Mouse (Mus musculus) ES-Bruce4 (cell line): Measurements from ENCODE around the gene Wwc1. TPM values are rescaled to one million over a fixed set of nuclear protein-coding genes. Genes with fewer than 3 reads are reported as not detected.

Source experiments
- H3K27ac ChIP-seq: 2 replicates; pipeline ENCODE4 v1.5.1; 2012; ENCODE audit warnings: low read length, inconsistent platforms; ENCODE audit not compliant: insufficient read depth
- H3K27me3 ChIP-seq: 2 replicates; pipeline ENCODE4 v1.6.1; 2012; ENCODE audit warnings: mild to moderate bottlenecking, low read length, inconsistent platforms; ENCODE audit not compliant: control insufficient read depth, poor library complexity, insufficient read depth, severe bottlenecking
- H3K36me3 ChIP-seq: 2 replicates; pipeline ENCODE4 v1.6.1; 2012; ENCODE audit warnings: inconsistent platforms, mild to moderate bottlenecking, low read length, moderate library complexity; ENCODE audit not compliant: control insufficient read depth, poor library complexity, insufficient read depth, severe bottlenecking
- H3K4me1 ChIP-seq: one replicate; pipeline ENCODE4 v1.8.1; 2011; ENCODE audit warnings: low read length; ENCODE audit not compliant: control insufficient read depth, insufficient read depth
- H3K4me3 ChIP-seq: 2 replicates; pipeline ENCODE4 v1.5.1; 2011; ENCODE audit warnings: low read depth, mild to moderate bottlenecking, low read length
- H3K9ac ChIP-seq: 2 replicates; pipeline ENCODE4 v1.6.1; 2012; ENCODE audit warnings: low read depth, mild to moderate bottlenecking, inconsistent platforms; ENCODE audit not compliant: poor library complexity, severe bottlenecking
- H3K9me3 ChIP-seq: replicated peaks from 2 replicates; pipeline ENCODE4 v1.6.1; 2012; ENCODE audit warnings: mild to moderate bottlenecking, low read length, inconsistent platforms; ENCODE audit not compliant: control insufficient read depth, poor library complexity, insufficient read depth, severe bottlenecking
- CTCF ChIP-seq: IDR thresholded peaks from one replicate; pipeline ENCODE4 v1.8.1; 2011; ENCODE audit warnings: low read depth, low read length
- EP300 ChIP-seq: IDR thresholded peaks from 2 replicates; pipeline ENCODE4 v1.6.1; 2011; ENCODE audit warnings: low read depth, low read length; ENCODE audit not compliant: insufficient read depth
- POLR2A ChIP-seq: IDR thresholded peaks from one replicate; pipeline ENCODE4 v1.8.1; 2011; ENCODE audit warnings: low read length; ENCODE audit not compliant: insufficient read depth
- polyA plus RNA-seq: library from polyadenylated mRNA; stranded (reverse); fragments of >200 nt; gene quantifications from 2 replicates; pipeline ENCODE4 v1.2.4, GENCODE M21; 2011; ENCODE audit warnings: low read depth; ENCODE audit not compliant: missing spikeins, insufficient read depth, insufficient read length

Gene Wwc1
- polyA plus RNA-seq, 1 experiment = 48.4 TPM

GRCm38 (mm10) chr11:35873624-35874244 is 106.6 kb downstream of the Wwc1 start:
- H3K4me1 ChIP-seq = no peaks in the 10 kb centered on the region

GRCm38 (mm10) chr11:35870961-35871360 is 109.4 kb downstream of the Wwc1 start:
- Histone ChIP-seq H3K4me3 (no peak overlapping the region), H3K27ac (no peak overlapping the region), H3K36me3 (peaks cover 16% of the 10 kb centered on the region), H3K4me1 (no peaks in the 10 kb centered on the region), H3K9ac (no peak overlapping the region), H3K9me3 (no peaks in the 10 kb centered on the region), H3K27me3 (no peaks in the 10 kb centered on the region)
- TF ChIP-seq POLR2A (no peak), EP300 (no peak), CTCF (no peak)

More at GRCm38 (mm10) chr11:35873624-35874244, 106.6 kb downstream of the Wwc1 start:
- Histone ChIP-seq H3K4me3 (no peak overlapping the region), H3K36me3 (peaks cover 9% of the 10 kb centered on the region; the same call in 1 of the 2 replicates), H3K9ac (no peak overlapping the region), H3K27me3 (no peaks in the 10 kb centered on the region), H3K27ac (no peak overlapping the region), H3K9me3 (no peaks in the 10 kb centered on the region)
- TF ChIP-seq CTCF (no peak), EP300 (no peak), POLR2A (no peak)

- TF ChIP-seq EP300 (no peak), POLR2A (no peak), CTCF (no peak)
- H3K9me3 ChIP-seq = no peaks in the 10 kb centered on the region
- H3K27me3 ChIP-seq = no peaks in the 10 kb centered on the region
- H3K9ac ChIP-seq = no peak overlapping the region
- H3K4me3 ChIP-seq = no peak overlapping the region
- H3K36me3 ChIP-seq = peaks cover 17% of the 10 kb centered on the region
- H3K27ac ChIP-seq = no peak overlapping the region
- H3K4me1 ChIP-seq = no peaks in the 10 kb centered on the region
Measured at GRCm38 (mm10) chr11:35866140-35866539, 114.2 kb downstream of the Wwc1 start.

GRCm38 (mm10) chr11:35864981-35865604 is 115.2 kb downstream of the Wwc1 start:
- no peaks in the 10 kb centered on the region for H3K9me3 ChIP-seq
- no peak overlapping the region for H3K9ac ChIP-seq
- no peaks in the 10 kb centered on the region for H3K4me1 ChIP-seq
- H3K4me3 ChIP-seq = no peak overlapping the region
- H3K27me3 ChIP-seq = no peaks in the 10 kb centered on the region
- no peak for TF ChIP-seq POLR2A
- TF ChIP-seq CTCF = no peak
- TF ChIP-seq EP300 = no peak
- peaks cover 17% of the 10 kb centered on the region for H3K36me3 ChIP-seq
- no peak overlapping the region for H3K27ac ChIP-seq

GRCm38 (mm10) chr11:35863653-35864052 is 116.7 kb downstream of the Wwc1 start:
- peaks cover 15% of the 10 kb centered on the region for H3K36me3 ChIP-seq

More at GRCm38 (mm10) chr11:35863653-35864052, 116.7 kb downstream of the Wwc1 start:
- Histone ChIP-seq H3K4me3 (no peak overlapping the region), H3K9ac (no peak overlapping the region), H3K4me1 (no peaks in the 10 kb centered on the region), H3K9me3 (no peaks in the 10 kb centered on the region), H3K27ac (no peak overlapping the region), H3K27me3 (no peaks in the 10 kb centered on the region)
- TF ChIP-seq EP300 = no peak
- no peak for TF ChIP-seq POLR2A
- TF ChIP-seq CTCF = no peak
